Mouse (Mus musculus): ENCODE data around the gene H2afz. TPM values are rescaled to one million over a fixed set of nuclear protein-coding genes. Genes with fewer than 3 reads are reported as not detected.

H2afz gene
- 2,450 and 2,763 TPM in 2 replicates for polyA plus RNA-seq (2015; fragmentation: Nextera tagmentation; extraction: Ambion mirVana)

DNA sequence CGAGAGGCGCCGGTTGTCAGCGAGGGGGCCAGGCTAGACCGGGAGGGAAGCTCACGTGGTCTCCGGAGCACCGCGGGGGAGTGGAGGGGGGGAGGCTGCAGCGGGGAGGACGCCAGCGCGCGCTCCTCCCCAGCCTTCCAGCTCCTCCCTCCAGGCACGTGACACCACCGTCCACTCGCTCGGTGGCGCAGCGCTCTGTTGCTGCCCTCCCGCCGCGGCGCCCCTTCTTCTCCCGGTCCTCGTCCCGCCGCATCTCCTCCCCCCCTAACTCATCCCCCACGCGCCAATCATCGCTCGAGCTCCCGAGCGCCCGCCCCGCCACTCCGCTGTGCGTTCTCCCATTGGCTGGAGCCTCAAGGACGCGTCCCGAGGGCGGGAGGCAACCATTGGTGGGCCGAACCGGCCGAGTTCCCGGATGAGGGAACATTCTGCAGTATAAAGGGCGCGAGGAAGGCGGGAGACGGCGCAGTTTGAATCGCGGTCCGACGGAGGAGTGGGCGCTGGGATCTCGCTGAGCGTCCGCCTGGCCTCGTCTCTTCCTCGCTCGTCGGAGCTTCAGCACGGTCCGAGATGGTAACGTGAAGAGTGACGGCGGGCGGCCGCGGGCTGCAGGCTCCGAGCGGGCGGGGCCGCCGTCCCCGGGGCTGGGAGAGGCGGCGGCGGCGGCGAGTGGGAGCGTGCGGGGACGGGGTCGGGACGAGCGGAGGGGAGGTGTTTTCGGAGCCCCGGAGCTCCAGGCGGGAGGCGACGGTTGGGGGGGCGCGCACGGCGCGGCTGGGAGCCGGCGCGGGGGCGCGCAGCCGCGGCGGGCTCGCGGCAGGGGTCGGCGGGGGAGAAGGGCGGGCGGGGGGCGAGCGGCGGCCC is at the start of gene H2afz:
Gene H2afz (plus strand): TSS at position 364 of the 864 bp plus-strand sequence.
- Histone ChIP-seq H3K4me3 (peak within 1 kb of the TSS; percentile 85), H3K36me3 (ENCODE audit: poor library complexity, severe bottlenecking) (0 out of 2 replicates have a peak, but pooled peaks cover 10% of the 10 kb centered on the region), H3K9ac (peak within 1 kb of the TSS; percentile 98), H3K4me2 (peak within 1 kb of the TSS; percentile 64), H3K9me3 (replicated peaks) (no peaks in the 10 kb centered on the region), H3K27ac (peak within 1 kb of the TSS; percentile 98), H3K27me3 (no peaks in the 10 kb centered on the region), H3K4me1 (peaks cover 32% of the 10 kb centered on the region)
- peak; percentile 95 for ATAC-seq
- WGBS, result 0% methylated on average over 56 of the region's 115 CpGs

GRCm38 (mm10) chr3:137818713-137819112 is 45.6 kb upstream of the H2afz start:
- under 1% methylated on average over 4 of the region's 4 CpGs for WGBS
- Histone ChIP-seq H3K27me3 (no peaks in the 10 kb centered on the region), H3K36me3 (ENCODE audit: poor library complexity, severe bottlenecking) (no peaks in the 10 kb centered on the region), H3K4me1 (peaks cover 9% of the 10 kb centered on the region; the same call in 1 of the 2 replicates), H3K9ac (no peak overlapping the region), H3K9me3 (replicated peaks) (no peaks in the 10 kb centered on the region), H3K4me3 (no peak overlapping the region), H3K27ac (no peak overlapping the region), H3K4me2 (no peak overlapping the region)
- ATAC-seq, result no peak

DNA sequence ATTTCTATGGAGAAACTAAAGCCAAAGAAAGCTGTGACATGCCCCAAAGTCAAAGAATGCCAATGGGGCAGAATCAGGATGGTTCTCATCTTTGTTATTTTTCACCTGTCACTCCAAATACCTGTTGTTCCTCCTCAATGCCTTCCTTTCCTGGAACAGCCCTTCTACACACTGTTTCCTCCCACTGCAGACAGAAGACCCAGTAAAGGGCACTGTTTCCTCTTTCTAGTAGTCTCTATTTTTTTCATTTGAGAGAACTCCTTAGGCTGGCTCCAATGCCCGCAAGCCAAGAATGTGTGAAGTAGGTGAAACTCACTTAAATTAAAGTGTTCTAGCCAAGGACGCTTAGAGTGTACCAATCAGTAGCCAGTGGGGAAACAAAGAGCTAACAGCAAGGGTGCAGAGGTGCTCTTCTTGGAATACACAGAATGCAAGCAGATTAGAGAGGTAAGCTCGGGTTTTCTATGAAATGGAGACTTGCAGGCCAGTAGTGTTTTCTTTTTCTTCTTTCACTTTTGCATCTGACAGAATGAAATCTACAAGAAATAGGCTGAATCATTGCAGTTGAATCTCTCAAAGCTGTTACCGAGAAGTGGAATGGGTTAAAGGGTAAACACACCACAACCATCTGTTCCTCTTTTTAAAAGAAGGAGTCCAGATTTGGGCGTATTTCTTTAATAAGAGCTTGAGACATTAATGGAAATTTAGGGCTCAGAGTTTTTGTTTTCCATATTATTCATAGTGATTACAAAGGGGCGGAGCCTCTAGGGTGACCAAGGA is 43.4 kb upstream of the H2afz start:
- Histone ChIP-seq H3K27ac (no peak overlapping the region), H3K9ac (no peak overlapping the region), H3K4me2 (no peak overlapping the region), H3K36me3 (ENCODE audit: poor library complexity, severe bottlenecking) (no peaks in the 10 kb centered on the region), H3K4me1 (peaks cover 9% of the 10 kb centered on the region; the same call in 1 of the 2 replicates), H3K27me3 (no peaks in the 10 kb centered on the region), H3K4me3 (no peak overlapping the region), H3K9me3 (replicated peaks) (no peaks in the 10 kb centered on the region)
- 73% methylated on average over 6 of the region's 6 CpGs for WGBS
- no peak for ATAC-seq

GRCm38 (mm10) chr3:137823317-137823716 is 41.0 kb upstream of the H2afz start:
- 90% methylated on average over 3 of the region's 3 CpGs for WGBS
- no peak for ATAC-seq
- H3K4me1 ChIP-seq, result peaks cover 6% of the 10 kb centered on the region; the same call in 1 of the 2 replicates
- H3K36me3 ChIP-seq (ENCODE audit: poor library complexity, severe bottlenecking), result no peaks in the 10 kb centered on the region
- no peak overlapping the region for H3K4me2 ChIP-seq
- H3K9me3 ChIP-seq (replicated peaks), result no peaks in the 10 kb centered on the region
- no peaks in the 10 kb centered on the region for H3K27me3 ChIP-seq
- H3K9ac ChIP-seq, result no peak overlapping the region
- no peak overlapping the region for H3K27ac ChIP-seq
- no peak overlapping the region for H3K4me3 ChIP-seq

GRCm38 (mm10) chr3:137827678-137828077 is 36.6 kb upstream of the H2afz start:
- H3K4me2 ChIP-seq, result no peak overlapping the region
- H3K4me3 ChIP-seq, result no peak overlapping the region
- ATAC-seq, result 0 out of 2 replicates have a peak, but pooled peaks have one; percentile 16
- 47% methylated on average over 11 of the region's 11 CpGs for WGBS
- no peaks in the 10 kb centered on the region for H3K27me3 ChIP-seq
- no peaks in the 10 kb centered on the region for H3K4me1 ChIP-seq
- H3K9me3 ChIP-seq (replicated peaks), result no peaks in the 10 kb centered on the region
- no peaks in the 10 kb centered on the region for H3K36me3 ChIP-seq (ENCODE audit: poor library complexity, severe bottlenecking)
- H3K9ac ChIP-seq, result no peak overlapping the region
- H3K27ac ChIP-seq, result no peak overlapping the region

- H3K4me3 ChIP-seq, result no peak overlapping the region
- H3K4me2 ChIP-seq, result no peak overlapping the region
- H3K4me1 ChIP-seq, result peaks cover 4% of the 10 kb centered on the region; the same call in 1 of the 2 replicates
- no peak overlapping the region for H3K9ac ChIP-seq
- WGBS, result 93% methylated on average over 2 of the region's 2 CpGs
- no peaks in the 10 kb centered on the region for H3K36me3 ChIP-seq (ENCODE audit: poor library complexity, severe bottlenecking)
- H3K9me3 ChIP-seq (replicated peaks), result no peaks in the 10 kb centered on the region
- no peak for ATAC-seq
- H3K27me3 ChIP-seq, result no peaks in the 10 kb centered on the region
- H3K27ac ChIP-seq, result no peak overlapping the region
Observed at GRCm38 (mm10) chr3:137831156-137831555, 33.1 kb upstream of the H2afz start.

DNA sequence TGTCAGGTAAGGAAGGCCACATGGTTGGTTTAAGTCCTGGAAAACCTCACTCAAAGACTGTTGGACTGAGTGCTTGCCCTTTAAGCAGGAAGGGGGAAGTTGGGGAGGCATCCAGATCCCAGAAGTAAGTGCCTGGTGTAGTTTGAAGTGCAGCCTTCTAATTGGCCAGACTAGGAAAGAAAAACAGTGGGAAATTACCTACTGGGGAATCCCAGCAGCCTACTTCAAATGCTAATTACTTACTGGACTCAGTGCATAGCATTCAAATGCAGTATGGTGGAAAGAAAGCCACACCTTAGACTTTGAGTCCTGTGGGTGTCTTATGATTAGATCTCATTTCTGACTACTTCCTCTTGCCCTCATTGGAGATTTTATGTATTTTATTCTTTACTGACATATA is 31.2 kb upstream of the H2afz start:
- Histone ChIP-seq H3K4me3 (no peak overlapping the region), H3K4me1 (peaks cover 4% of the 10 kb centered on the region; the same call in 1 of the 2 replicates), H3K27ac (no peak overlapping the region), H3K27me3 (no peaks in the 10 kb centered on the region), H3K9me3 (replicated peaks) (no peaks in the 10 kb centered on the region), H3K36me3 (ENCODE audit: poor library complexity, severe bottlenecking) (no peaks in the 10 kb centered on the region), H3K4me2 (no peak overlapping the region), H3K9ac (no peak overlapping the region)
- ATAC-seq, result no peak

GRCm38 (mm10) chr3:137833698-137834097 is 30.6 kb upstream of the H2afz start:
- ATAC-seq, result no peak
- Histone ChIP-seq H3K9ac (no peak overlapping the region), H3K4me1 (peaks cover 4% of the 10 kb centered on the region; the same call in 1 of the 2 replicates), H3K27ac (no peak overlapping the region), H3K9me3 (replicated peaks) (no peaks in the 10 kb centered on the region), H3K36me3 (ENCODE audit: poor library complexity, severe bottlenecking) (no peaks in the 10 kb centered on the region), H3K4me2 (no peak overlapping the region), H3K27me3 (no peaks in the 10 kb centered on the region), H3K4me3 (no peak overlapping the region)
- WGBS, result 89% methylated on average over 4 of the region's 4 CpGs

DNA sequence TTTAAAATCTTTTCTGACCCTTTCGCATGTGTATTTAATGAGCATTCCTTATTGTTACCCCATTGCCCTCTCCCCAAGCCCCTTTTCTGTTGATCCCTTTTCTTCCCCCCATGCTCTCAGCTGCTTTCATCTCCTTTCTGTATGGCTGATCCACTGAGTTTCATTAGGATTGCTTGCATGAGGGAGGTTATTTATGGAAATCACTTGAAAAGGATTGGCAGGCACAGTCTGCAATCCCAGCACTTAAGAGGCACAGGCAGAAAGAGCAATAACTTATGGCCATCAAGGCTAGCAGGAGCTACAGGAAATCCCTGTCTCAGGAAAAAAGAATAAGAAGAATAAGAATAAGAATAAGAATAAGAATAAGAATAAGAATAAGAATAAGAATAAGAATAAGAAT is 27.7 kb upstream of the H2afz start:
- WGBS, result 29% methylated on average over 1 of the region's 1 CpGs
- peaks cover 4% of the 10 kb centered on the region; the same call in 1 of the 2 replicates for H3K4me1 ChIP-seq
- no peaks in the 10 kb centered on the region for H3K27me3 ChIP-seq

GRCm38 (mm10) chr3:137838160-137838559 is 26.1 kb upstream of the H2afz start:
- ATAC-seq, result no peak
- Histone ChIP-seq H3K4me2 (no peak overlapping the region), H3K4me1 (peaks cover 1% of the 10 kb centered on the region; the same call in 1 of the 2 replicates), H3K9ac (no peak overlapping the region), H3K9me3 (replicated peaks) (no peaks in the 10 kb centered on the region), H3K27ac (no peak overlapping the region), H3K4me3 (no peak overlapping the region), H3K27me3 (no peaks in the 10 kb centered on the region), H3K36me3 (ENCODE audit: poor library complexity, severe bottlenecking) (no peaks in the 10 kb centered on the region)

More for the DNA sequence above, 27.7 kb upstream of the H2afz start:
- H3K4me2 ChIP-seq, result no peak overlapping the region
- no peak overlapping the region for H3K27ac ChIP-seq
- H3K9me3 ChIP-seq (replicated peaks), result no peaks in the 10 kb centered on the region
- no peak for ATAC-seq
- H3K4me3 ChIP-seq, result no peak overlapping the region
- no peak overlapping the region for H3K9ac ChIP-seq
- no peaks in the 10 kb centered on the region for H3K36me3 ChIP-seq (ENCODE audit: poor library complexity, severe bottlenecking)

- H3K4me2 ChIP-seq, result no peak overlapping the region
- no peak for ATAC-seq
- H3K27me3 ChIP-seq, result no peaks in the 10 kb centered on the region
- no peaks in the 10 kb centered on the region for H3K9me3 ChIP-seq (replicated peaks)
- no peak overlapping the region for H3K4me3 ChIP-seq
- no peak overlapping the region for H3K27ac ChIP-seq
- H3K4me1 ChIP-seq, result 0 out of 2 replicates have a peak, but pooled peaks cover 1% of the 10 kb centered on the region
- WGBS, result 85% methylated on average over 1 of the region's 1 CpGs
- no peak overlapping the region for H3K9ac ChIP-seq
- no peaks in the 10 kb centered on the region for H3K36me3 ChIP-seq (ENCODE audit: poor library complexity, severe bottlenecking)
Observed at GRCm38 (mm10) chr3:137842944-137843343, 21.3 kb upstream of the H2afz start.

GRCm38 (mm10) chr3:137844263-137844662 is 20.0 kb upstream of the H2afz start:
- no peak overlapping the region for H3K4me3 ChIP-seq
- H3K27ac ChIP-seq, result no peak overlapping the region
- WGBS, result 85% methylated on average over 3 of the region's 3 CpGs
- no peaks in the 10 kb centered on the region for H3K27me3 ChIP-seq
- no peaks in the 10 kb centered on the region for H3K36me3 ChIP-seq (ENCODE audit: poor library complexity, severe bottlenecking)
- ATAC-seq, result no peak
- no peaks in the 10 kb centered on the region for H3K9me3 ChIP-seq (replicated peaks)
- no peak overlapping the region for H3K9ac ChIP-seq
- no peak overlapping the region for H3K4me2 ChIP-seq
- H3K4me1 ChIP-seq, result 0 out of 2 replicates have a peak, but pooled peaks cover 4% of the 10 kb centered on the region

Data from forebrain, embryonic 13.5 days (tissue).